Mouse (Mus musculus): ENCODE data around the gene Actn4. TPM values are rescaled to one million over a fixed set of nuclear protein-coding genes. Genes with fewer than 3 reads are reported as not detected.

The Actn4 gene
- polyA plus RNA-seq, 1 experiment = 465 TPM

DNA sequence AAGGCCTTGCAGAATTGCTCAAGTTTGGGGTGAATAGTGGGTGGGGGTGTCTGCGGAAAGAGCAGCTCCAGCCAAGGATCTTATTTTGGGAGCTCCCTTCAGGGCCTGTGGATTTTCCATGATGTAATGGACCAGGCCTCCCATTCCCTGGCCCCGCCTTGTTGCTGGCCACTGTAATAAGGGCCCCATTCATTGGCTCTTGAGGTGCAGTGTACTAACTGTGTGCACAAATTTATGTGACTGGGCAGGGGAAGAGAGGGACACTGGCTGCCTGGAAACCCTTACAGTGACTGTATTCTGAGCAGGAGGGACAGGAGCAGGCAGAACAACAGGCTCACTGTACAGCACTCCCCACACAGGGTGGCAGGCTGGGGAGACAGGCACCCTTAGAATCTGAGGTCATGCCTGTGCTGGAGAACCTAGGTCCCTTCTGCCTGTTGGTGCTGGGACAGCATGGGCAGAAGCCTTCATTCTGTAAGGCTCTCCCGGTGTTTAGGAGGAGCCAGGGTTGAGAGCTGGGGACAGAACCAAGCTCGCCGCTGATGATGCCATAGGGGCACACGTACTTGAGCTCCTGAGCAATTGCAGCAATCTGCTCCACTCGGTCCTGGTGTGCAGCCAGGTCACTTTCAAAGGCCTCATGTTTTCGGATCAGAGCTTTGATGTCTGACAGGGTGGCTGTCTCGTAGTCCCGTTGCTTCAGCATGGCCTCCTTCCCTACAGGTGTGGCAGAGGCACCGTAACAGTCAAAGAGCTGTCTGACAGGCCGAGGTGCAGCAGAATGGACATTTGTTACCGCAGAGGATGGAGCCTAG, 60.6 kb downstream of the Actn4 start:
- H3K36me3 ChIP-seq (ENCODE audit: control insufficient read depth, insufficient read depth) = peaks cover 94% of the 10 kb centered on the region
- no peak for TF ChIP-seq FOSL1 (IDR thresholded peaks at IDR 0.05; ENCODE audit: insufficient read depth, low read length, poor library complexity, severe bottlenecking)
- TF ChIP-seq MYOG (IDR thresholded peaks at IDR 0.05; ENCODE audit: control insufficient read depth, extremely low read depth, insufficient read length) = no peak
- TF ChIP-seq CEBPB (IDR thresholded peaks at IDR 0.05; ENCODE audit: low read depth) = no peak
- no peak for TF ChIP-seq MYOD1 (IDR thresholded peaks at IDR 0.05; ENCODE audit: control insufficient read depth, insufficient read length, low read depth)
- TF ChIP-seq USF1 (IDR thresholded peaks at IDR 0.05; ENCODE audit: low read depth) = no peak
- no peak for TF ChIP-seq CTCF (IDR thresholded peaks at IDR 0.05; ENCODE audit: control insufficient read depth, insufficient read depth, insufficient read length)
- no peak for TF ChIP-seq MAX (IDR thresholded peaks at IDR 0.05)

DNA sequence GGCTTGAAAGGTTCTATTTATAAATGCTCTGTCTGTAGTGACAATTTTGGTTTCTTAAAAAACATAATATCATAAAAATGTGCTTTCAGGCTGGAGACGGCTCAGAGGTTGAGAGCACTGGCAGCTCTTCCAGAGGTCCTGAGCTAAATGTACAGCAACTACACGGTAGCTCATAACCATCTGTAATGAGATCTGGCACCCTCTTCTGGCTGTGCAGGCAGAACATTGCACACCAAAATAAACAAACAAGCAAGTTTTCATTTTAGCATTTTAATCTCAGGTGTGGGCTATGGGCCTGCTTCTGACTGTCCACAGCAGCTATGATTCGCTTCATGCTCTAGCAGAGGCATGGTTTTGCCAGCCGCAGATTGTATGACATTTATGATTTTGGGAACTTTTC, 62.2 kb downstream of the Actn4 start:
- Histone ChIP-seq H3K4me3 (ENCODE audit: insufficient read depth, poor library complexity, severe bottlenecking) (no peak overlapping the region), H3K27me3 (ENCODE audit: control insufficient read depth, insufficient read depth, insufficient read length) (no peaks in the 10 kb centered on the region), H3ac (ENCODE audit: control insufficient read depth, insufficient read length, low read depth) (no peak overlapping the region), H3K79me2 (ENCODE audit: control insufficient read depth, insufficient read depth) (no peaks in the 10 kb centered on the region), H3K36me3 (ENCODE audit: control insufficient read depth, insufficient read depth) (peaks cover 92% of the 10 kb centered on the region), H3K79me3 (ENCODE audit: low read depth) (no peaks in the 10 kb centered on the region)
- TF ChIP-seq USF1 (IDR thresholded peaks at IDR 0.05; ENCODE audit: low read depth) (no peak), FOSL1 (IDR thresholded peaks at IDR 0.05; ENCODE audit: insufficient read depth, low read length, poor library complexity, severe bottlenecking) (no peak), MYOG (IDR thresholded peaks at IDR 0.05; ENCODE audit: control insufficient read depth, extremely low read depth, insufficient read length) (no peak), MAX (IDR thresholded peaks at IDR 0.05) (no peak), CTCF (IDR thresholded peaks at IDR 0.05; ENCODE audit: control insufficient read depth, insufficient read depth, insufficient read length) (no peak), CEBPB (IDR thresholded peaks at IDR 0.05; ENCODE audit: low read depth) (no peak), MYOD1 (IDR thresholded peaks at IDR 0.05; ENCODE audit: control insufficient read depth, insufficient read length, low read depth) (no peak)

More for the DNA sequence above, 60.6 kb downstream of the Actn4 start:
- H3K27me3 ChIP-seq (ENCODE audit: control insufficient read depth, insufficient read depth, insufficient read length) = no peaks in the 10 kb centered on the region
- H3K79me3 ChIP-seq (ENCODE audit: low read depth) = no peaks in the 10 kb centered on the region
- H3K79me2 ChIP-seq (ENCODE audit: control insufficient read depth, insufficient read depth) = no peaks in the 10 kb centered on the region
- no peak overlapping the region for H3K4me3 ChIP-seq (ENCODE audit: insufficient read depth, poor library complexity, severe bottlenecking)
- no peak overlapping the region for H3ac ChIP-seq (ENCODE audit: control insufficient read depth, insufficient read length, low read depth)

DNA sequence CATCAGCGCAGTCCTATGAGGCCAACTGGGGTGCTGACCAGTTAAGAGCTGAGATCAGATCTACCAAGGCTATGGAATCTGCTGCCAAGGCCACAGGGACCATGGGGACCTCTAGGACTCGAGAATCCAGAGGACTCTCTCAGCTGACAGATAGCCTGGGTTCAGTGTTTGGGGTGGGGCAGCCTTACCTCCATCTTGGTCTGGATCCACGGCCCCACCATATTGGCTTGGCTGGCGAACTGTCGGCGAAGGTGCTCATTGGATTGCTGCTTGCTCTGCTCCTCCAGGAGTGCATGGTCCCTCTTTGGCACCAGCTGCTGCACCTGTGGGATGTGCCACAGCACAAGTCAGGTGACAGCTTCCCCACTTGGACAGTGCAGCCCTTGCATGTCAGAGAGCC, 64.5 kb downstream of the Actn4 start:
- Histone ChIP-seq H3K36me3 (ENCODE audit: control insufficient read depth, insufficient read depth) (peaks cover 88% of the 10 kb centered on the region), H3K79me2 (ENCODE audit: control insufficient read depth, insufficient read depth) (no peaks in the 10 kb centered on the region), H3K27me3 (ENCODE audit: control insufficient read depth, insufficient read depth, insufficient read length) (no peaks in the 10 kb centered on the region), H3K4me3 (ENCODE audit: insufficient read depth, poor library complexity, severe bottlenecking) (no peak overlapping the region), H3K79me3 (ENCODE audit: low read depth) (no peaks in the 10 kb centered on the region), H3ac (ENCODE audit: control insufficient read depth, insufficient read length, low read depth) (no peak overlapping the region)
- TF ChIP-seq USF1 (IDR thresholded peaks at IDR 0.05; ENCODE audit: low read depth) (no peak), FOSL1 (IDR thresholded peaks at IDR 0.05; ENCODE audit: insufficient read depth, low read length, poor library complexity, severe bottlenecking) (no peak), MYOG (IDR thresholded peaks at IDR 0.05; ENCODE audit: control insufficient read depth, extremely low read depth, insufficient read length) (no peak), MAX (IDR thresholded peaks at IDR 0.05) (no peak), MYOD1 (IDR thresholded peaks at IDR 0.05; ENCODE audit: control insufficient read depth, insufficient read length, low read depth) (no peak), CTCF (IDR thresholded peaks at IDR 0.05; ENCODE audit: control insufficient read depth, insufficient read depth, insufficient read length) (no peak), CEBPB (IDR thresholded peaks at IDR 0.05; ENCODE audit: low read depth) (no peak)

DNA sequence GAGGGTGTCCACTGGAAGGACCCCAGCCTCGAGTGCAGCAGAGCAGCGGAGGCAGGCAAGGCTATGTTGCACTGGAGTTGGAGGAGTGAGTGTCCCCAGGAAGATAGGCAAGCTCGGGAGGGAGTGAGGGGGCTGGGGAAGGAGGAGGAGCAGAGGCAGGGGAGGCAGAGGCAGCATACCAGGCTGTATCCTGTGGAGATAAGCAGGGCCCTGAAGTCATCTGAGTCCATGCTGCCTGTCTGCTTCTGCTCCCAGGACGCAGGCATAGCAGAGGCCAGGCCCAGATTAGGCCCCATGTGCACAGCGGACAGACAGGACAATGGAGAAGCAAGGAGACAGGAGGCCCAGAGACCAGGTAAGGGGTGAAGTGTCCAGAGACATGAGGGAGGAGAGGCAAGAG, 67.2 kb downstream of the Actn4 start:
- Histone ChIP-seq H3K36me3 (ENCODE audit: control insufficient read depth, insufficient read depth) (peaks cover 81% of the 10 kb centered on the region), H3K79me3 (ENCODE audit: low read depth) (no peaks in the 10 kb centered on the region)
- no peak for TF ChIP-seq USF1 (IDR thresholded peaks at IDR 0.05; ENCODE audit: low read depth)
- TF ChIP-seq CTCF (IDR thresholded peaks at IDR 0.05; ENCODE audit: control insufficient read depth, insufficient read depth, insufficient read length) = no peak
- TF ChIP-seq MAX (IDR thresholded peaks at IDR 0.05) = no peak
- TF ChIP-seq MYOD1 (IDR thresholded peaks at IDR 0.05; ENCODE audit: control insufficient read depth, insufficient read length, low read depth) = no peak
- no peak for TF ChIP-seq FOSL1 (IDR thresholded peaks at IDR 0.05; ENCODE audit: insufficient read depth, low read length, poor library complexity, severe bottlenecking)
- no peak for TF ChIP-seq MYOG (IDR thresholded peaks at IDR 0.05; ENCODE audit: control insufficient read depth, extremely low read depth, insufficient read length)
- no peak for TF ChIP-seq CEBPB (IDR thresholded peaks at IDR 0.05; ENCODE audit: low read depth)

DNA sequence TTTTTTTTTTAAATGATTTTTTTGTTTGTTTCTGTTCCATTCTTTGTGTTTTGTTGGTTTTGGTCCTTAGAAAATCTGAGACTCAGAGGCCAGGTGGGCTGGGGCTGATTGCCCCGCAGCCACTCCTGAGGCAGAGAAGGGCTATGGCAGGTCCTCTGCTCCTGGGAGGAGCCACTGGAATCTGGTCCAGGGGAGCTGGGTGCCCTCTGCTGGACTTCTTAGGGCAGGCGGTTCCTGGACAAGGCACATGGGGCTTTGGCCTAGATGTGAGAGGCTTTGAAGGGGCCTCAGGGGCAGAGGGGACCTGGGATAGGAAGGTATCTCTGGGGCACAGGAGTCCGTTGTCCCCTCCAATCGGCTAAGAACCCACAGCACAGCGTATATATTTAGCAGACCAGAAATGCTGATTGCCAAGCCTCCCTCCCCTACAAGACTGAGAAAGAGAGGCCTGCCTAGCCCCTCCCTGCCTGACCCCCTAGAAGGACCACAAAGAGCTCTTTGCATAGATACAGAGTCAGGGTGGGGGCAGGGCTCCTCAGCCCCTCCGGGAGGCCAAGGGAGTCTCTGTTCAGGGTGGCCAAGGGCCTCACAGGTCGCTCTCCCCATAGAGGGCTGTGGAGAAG, 68.4 kb downstream of the Actn4 start:
- Histone ChIP-seq H3K4me3 (ENCODE audit: insufficient read depth, poor library complexity, severe bottlenecking) (no peak overlapping the region), H3K36me3 (ENCODE audit: control insufficient read depth, insufficient read depth) (peaks cover 70% of the 10 kb centered on the region), H3K79me3 (ENCODE audit: low read depth) (no peaks in the 10 kb centered on the region), H3ac (ENCODE audit: control insufficient read depth, insufficient read length, low read depth) (no peak overlapping the region), H3K79me2 (ENCODE audit: control insufficient read depth, insufficient read depth) (no peaks in the 10 kb centered on the region), H3K27me3 (ENCODE audit: control insufficient read depth, insufficient read depth, insufficient read length) (no peaks in the 10 kb centered on the region)
- TF ChIP-seq CEBPB (IDR thresholded peaks at IDR 0.05; ENCODE audit: low read depth) = no peak
- TF ChIP-seq CTCF (IDR thresholded peaks at IDR 0.05; ENCODE audit: control insufficient read depth, insufficient read depth, insufficient read length) = peak; percentile 24
- TF ChIP-seq MYOD1 (IDR thresholded peaks at IDR 0.05; ENCODE audit: control insufficient read depth, insufficient read length, low read depth) = no peak

More for the DNA sequence above, 67.2 kb downstream of the Actn4 start:
- Histone ChIP-seq H3K79me2 (ENCODE audit: control insufficient read depth, insufficient read depth) (no peaks in the 10 kb centered on the region), H3K27me3 (ENCODE audit: control insufficient read depth, insufficient read depth, insufficient read length) (no peaks in the 10 kb centered on the region), H3K4me3 (ENCODE audit: insufficient read depth, poor library complexity, severe bottlenecking) (no peak overlapping the region), H3ac (ENCODE audit: control insufficient read depth, insufficient read length, low read depth) (no peak overlapping the region)
